Mouse (Mus musculus) cerebellum, postnatal 10 days (tissue): ENCODE measurements around the gene Mrpl58.
A peak's percentile ranks its signal among the peaks of the same experiment; 100 is the strongest.
"Not testable (repeated sequence)": the region's sequence is repeated elsewhere in the genome, so short reads cannot be mapped to it uniquely, and the experiment has no call there.

ENCODE experiments used
- DNase-seq, 2 experiments: peaks; one replicate each; pipeline ENCODE4 v3.0.0; 2021; ENCODE audit warnings: mixed read lengths in 2 of 2

Gene Mrpl58

DNA sequence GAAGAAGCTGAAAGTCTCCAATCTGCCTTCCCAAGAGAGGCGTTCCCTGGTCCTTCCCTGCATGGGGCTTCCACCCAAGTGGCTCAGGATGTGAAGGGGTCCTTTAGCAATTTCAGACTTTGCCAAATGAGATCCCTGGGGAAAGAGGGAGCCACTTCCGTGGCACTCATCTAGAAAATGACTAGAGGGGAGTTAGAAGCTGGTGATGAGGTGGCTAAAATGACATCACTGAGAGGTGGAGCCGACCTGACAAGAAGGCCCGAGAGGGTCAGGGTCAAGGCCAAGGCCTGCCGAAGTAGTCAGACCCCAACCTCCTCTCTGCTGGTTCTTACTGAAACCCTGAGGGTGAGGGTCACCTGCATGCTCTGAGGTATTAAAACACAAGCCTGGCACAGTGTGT is 20.7 kb upstream of the Mrpl58 start:
- peak in 1 of 2 experiments; percentile 49 for DNase-seq

DNA sequence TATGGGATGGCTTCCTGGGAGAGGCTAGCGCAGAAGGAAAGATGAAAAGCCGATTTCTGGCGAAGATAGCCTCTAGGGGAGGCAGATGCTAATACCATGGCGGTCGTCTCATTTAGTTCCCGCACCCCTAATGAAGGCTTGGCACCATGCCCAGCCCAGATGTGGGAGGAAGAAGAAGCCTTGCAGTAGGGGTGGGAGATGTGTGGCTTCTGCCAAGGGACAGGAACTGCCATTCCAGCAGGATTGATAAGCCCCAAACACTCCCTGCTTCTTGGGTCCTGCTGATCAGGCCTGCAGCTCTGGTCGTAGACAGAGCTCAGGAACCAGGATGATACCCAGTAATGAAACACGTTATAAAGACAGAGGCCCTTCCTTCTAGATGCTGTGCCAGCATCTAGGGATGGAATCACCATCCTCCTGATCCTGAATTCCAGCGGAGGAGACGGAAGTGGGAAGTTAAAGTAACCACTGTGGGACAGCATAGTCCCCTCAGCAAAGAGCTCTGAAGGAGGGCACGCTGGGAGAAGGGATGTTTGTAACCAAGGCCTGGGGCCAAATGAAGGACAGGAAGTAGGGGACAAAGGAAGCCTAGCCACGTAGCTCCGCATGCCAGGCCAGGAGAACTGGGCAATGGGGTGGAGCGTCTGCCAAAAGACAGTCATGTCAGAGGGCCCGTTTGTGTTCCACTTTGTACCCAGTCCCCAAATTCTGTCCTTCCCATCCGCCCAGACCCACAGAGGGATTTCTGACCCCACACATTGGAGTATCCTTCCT is 19.7 kb upstream of the Mrpl58 start:
- DNase-seq: peak; percentile 54 to 67

DNA sequence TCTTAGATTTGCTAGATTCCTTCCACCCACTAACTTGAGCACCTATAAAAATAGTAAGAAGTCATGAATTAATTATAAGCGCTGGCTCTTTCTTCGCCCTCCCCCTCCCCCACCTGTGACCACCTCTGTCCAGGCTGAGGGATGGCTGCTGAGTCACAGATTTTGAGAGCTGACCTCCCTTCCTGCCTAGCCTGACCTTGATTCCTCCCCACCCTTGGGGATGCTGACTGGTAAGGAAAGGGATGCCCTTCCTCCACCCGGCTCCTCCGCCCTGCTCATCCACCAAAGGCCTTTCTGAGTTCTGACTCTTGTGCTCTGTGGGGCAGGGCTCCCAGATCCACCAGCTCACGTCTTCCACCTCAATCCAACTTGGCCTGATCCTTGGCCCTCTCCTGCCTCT is 19.0 kb upstream of the Mrpl58 start:
- peak in 1 of 2 experiments; percentile 25 for DNase-seq

DNA sequence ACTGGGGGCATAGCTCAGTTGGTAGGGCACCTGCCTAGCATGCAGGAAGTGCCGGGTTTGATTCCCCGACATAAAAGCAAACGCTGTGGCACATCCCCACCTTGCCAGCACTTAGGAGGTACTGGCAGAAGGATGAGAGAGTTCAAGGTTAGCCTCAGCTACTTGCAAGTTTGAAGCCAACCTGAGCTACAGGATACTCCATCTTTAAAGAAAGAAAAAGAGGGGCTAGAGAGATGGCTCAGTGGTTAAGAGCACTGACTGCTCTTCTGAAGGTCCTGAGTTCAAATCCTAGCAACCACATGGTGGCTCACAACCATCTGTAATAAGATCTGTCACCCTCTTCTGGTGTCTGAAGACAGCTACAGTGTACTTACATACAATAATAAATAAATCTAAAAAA is 16.7 kb upstream of the Mrpl58 start:
- DNase-seq: not testable (repeated sequence)

DNA sequence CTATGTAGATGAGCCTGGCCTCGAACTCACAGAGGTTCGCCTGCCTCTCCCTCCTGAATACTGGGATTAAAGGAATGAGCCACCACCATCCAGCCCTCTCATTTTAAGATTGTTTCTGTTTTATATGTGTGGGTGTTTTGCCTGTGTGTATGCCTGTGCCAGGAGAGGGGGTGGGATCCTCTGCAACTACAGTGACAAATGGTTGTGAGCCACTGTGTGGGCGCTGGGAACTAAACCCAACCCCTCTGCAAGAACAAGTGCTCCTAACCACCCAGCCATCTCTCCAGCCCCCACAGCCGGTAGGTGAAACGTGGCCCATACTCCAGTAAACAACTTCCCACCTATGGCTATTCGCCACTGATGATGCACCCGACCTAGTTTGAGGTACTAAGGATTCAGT is 12.2 kb upstream of the Mrpl58 start:
- no peak for DNase-seq

DNA sequence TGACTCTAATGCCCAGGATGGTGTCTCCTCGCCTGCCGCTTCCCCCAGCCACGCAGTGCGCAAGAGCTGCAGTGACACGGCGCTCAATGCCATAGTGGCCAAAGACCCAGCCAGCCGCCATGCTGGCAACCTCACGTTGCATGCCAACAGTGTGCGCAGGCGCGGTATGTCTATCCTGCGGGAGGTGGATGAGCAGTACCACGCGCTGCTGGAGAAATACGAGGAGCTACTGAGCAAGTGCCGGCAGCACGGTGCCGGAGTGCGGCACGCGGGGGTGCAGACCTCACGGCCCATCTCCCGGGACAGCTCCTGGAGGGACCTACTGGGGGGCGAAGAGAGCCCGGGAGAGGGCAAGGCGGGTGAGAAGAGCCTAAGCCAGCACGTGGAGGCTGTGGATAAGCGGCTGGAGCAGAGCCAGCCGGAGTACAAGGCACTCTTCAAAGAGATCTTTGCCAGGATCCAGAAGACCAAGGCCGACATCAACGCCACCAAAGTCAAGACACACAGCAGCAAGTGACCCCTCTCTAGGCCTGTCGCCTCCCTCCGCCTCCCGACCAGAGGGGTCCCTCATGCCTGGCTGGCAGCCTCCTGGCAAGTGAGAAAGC is 9.7 kb upstream of the Mrpl58 start:
- peak; percentile 82 to 85 for DNase-seq

DNA sequence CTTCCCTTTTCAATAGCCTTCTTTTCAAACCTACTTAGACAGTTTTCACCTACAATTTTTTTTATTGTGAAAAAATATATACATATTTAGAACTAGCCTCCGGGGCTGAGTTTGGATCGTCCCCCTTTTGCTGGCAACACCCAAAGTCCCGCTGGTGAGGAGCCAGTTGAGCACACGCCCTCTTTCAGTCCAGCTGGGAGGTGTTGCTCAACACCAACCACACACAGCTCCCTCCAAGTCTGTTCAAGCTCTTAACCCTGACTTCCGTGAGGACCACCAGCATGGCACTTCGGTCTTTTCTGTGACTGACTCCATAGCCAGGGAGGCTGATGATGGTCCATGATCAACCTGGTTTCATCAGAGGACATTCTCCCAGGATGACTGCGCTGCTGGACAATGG is 5.5 kb upstream of the Mrpl58 start:
- DNase-seq: no peak

DNA sequence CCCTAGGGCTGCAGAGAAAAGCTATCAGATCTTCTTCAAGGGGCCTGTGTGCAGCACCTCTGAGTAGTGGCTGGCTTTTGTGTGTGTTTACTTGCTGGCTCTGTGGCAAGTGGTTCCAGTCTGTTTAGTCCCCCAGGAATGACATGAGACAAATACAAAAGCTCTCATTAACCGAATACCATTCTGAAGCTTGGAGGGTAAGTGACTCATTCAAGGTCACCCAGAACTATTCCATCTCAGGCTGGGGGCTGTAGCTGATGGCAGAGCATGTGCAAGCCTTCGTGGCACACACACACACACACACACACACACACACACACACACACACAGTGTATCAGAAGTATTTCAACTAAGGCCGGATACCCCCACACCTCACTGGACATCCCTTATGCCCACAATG is 3.4 kb upstream of the Mrpl58 start:
- DNase-seq: peak in 1 of 2 experiments; percentile 38

DNA sequence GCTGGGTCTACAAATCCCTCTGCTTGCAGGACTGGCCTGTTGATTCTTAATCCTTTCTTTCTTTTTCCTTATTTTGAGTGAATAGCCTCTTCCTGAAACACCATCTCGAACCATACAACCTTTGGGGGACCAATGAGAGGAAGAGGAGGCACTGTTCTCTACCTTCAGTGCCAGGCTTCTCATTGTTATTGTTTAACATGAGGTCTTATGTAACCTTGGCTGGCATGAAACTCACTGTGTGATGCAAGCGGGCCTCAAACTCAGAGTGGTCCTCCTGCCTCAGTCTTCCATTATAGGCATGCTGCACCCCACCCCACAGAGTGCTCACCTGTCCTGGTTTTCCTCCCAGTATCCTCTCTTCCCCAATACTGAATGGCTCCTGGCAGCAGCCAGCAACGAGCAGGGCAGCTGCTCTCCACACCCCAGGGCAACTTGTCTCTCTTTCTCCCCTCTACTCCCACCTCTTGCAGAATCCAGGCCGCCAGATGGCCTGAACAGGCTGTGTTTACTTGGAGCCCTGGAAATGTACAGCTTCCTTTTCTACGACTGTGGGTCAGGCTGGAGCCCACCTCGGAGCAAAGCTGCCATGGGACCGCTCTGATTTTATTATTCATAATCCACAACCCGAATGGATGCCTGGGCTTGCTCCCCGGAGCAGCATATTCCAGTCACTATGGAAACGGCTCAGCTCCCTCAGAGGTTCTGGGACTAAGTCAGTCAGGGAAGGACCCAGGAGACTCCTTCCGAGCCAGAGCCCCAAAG is 2.7 kb upstream of the Mrpl58 start:
- peak; percentile 85 to 86 for DNase-seq

DNA sequence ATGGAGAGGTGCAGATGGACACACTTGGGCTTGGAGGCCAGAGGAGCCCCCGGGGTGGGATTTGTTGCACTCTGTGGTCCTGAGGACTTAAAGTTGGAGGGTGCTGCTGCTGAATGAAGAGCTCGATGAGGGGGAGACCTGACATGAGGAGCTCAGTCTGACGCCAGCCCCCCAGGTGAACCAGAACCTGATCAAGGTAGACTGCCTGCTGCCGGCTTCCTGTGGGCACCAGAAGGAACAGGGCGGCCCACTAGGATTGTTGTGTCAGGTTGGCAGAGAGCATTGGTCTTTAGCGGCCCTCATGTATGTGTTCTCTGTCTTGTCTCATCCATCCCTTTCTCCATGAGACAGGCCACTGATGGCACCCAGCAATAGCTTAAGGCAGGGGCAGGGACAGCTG is 2.2 kb downstream of the Mrpl58 start:
- DNase-seq: no peak

DNA sequence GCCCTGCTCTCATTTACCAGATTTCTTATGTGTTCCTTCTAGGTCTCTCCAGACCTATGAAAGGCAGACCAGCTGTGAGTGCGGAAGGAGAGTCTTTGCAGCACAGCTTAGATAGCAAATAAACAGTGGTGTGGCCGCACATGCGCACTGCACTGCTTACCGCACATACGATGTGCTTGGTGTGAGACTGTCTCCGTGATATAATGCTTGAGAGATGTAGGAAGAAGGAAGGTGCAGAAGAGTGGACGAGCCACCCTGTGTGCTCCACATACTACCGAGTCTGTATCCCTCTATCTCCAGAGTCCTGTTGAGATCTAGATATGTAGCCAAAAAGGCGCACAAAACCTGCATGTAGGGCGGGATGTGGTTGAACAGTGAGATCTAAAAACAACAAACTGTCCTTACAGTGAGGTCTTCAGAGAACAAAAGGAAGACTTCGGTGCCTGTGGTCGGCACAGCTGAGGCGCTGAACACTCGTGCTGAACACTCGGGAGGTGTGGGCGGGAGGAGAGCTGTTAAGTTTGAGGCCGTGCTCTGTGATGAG is 3.4 kb downstream of the Mrpl58 start:
- DNase-seq: no peak

DNA sequence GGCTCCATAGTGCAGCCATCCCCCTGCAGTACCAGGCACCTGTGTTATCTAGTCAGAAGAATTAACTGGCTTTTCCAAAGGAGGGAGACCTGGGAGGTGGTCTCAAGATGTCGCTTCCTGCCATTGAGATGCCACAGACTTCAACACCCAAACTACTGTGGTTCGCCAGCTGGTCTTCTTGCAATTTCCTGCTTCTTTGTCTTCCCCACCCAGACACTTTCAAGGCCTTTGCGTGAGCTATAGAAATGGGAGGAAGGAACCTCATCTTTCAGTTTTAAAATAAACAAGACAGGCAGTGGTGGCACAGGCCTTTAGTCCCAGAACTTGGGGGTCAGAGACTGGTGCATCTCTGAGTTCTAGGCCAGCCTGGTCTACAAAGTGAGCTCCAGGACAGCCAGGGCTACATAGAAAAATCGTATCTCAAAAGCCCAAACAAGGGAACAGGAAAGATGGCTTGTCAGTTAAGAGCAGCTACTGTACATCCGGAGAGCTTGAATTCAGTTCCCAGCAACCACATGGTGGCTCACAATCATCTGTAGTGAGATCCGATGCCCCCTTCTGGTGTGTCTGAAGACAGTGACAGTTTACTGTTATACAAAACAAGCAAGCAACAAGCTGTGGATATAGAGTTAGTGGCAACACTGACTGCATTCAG is 4.8 kb downstream of the Mrpl58 start:
- no peak for DNase-seq

DNA sequence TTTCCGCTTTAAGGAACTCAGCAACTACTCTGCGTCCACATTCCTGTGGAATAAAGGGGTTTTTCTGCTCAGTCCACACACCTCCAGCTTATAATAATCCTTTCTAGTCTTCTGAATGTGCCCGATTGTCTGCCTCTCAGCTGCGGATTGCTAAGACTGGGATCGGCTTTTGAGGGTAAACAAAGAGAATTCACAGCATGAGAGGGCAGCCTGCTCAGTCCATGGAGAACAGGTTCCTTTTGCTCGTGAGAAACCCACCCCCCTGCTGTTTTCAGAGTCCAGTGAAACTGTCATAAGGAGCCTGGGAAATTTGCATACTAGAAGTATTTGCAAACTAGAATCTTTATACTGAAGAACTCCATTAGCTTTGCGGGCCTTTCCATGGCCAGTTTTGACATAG is 6.0 kb downstream of the Mrpl58 start:
- DNase-seq: no peak

DNA sequence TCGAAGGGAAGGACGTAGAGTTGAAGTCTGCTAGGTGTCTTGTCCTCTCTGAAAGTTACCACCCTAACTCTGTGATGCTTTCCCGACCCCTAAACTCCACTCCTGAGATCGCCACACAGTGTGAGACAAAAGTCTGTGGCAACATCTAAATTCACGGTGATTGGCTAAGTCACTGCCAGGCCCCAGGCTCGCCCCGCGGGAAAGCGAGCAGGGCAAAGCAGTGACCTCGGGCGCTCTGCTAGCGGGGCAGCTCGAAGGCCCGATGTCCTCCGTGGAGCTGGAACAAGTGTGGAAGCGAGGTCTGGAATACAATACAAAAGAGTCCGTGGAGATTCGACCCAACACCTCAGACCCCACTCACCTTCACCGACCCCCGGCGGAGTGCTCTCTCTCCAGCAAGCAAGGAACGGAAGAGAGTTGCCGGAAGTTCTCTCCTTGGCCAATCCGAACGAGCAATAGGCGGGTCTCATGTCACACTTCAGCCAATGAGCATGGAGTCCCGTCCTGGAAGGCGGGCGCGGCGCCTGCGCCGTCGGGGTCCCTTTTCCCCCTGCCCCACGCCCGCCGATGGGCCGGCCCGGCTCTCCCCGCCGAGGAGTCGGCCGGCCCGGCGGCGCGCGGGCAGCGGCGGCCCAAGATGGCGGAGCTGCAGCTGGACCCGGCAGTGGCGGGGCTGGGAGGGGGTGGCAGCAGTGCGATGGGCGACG is 16.1 kb downstream of the Mrpl58 start, which contains the start of the genes Atp5h and Kctd2:
TSS of gene Atp5h (minus strand) at position 432 of the 707 bp plus-strand sequence.
TSS of gene Kctd2 (plus strand) at position 598 of the 707 bp plus-strand sequence.
- DNase-seq: peak; percentile 98

DNA sequence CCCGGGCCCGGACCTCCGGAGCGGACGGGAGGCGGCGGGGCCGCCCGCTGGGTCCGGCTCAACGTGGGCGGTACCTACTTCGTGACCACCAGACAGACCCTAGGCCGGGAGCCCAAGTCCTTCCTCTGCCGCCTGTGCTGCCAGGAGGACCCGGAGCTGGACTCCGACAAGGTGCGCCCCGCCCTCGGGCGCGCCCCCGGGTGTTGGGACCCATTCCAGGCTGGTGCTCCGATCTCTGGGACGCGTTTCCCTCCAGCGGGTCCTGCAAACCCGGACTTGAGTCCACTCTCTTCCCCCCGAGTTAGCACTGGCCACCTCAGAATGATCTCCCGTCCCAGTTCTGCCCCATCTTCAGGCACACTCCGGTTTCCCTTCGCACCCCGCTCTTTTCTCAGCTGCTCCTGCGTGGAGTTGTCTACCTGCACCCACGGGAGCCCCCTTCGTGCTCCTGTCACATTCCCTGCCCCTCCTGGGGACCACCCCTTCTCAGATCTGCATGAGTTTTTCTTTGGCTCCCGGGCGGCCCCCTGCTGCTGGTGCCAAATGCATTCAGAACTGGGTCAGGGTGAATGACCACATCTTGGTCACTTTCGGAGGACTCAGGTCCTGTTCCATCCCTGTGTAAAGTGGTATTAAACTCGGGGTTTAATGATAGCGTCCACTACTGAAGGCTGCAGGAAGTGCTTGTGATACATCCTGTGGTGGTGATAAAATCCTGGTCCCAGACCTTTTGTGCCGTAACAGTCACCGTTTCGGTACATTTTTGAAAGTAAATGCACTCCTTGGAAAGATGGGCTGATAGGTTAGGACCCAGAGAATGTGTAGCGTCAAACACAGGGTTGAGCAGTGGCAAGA is 17.0 kb downstream of the Mrpl58 start:
- peak; percentile 86 for DNase-seq

DNA sequence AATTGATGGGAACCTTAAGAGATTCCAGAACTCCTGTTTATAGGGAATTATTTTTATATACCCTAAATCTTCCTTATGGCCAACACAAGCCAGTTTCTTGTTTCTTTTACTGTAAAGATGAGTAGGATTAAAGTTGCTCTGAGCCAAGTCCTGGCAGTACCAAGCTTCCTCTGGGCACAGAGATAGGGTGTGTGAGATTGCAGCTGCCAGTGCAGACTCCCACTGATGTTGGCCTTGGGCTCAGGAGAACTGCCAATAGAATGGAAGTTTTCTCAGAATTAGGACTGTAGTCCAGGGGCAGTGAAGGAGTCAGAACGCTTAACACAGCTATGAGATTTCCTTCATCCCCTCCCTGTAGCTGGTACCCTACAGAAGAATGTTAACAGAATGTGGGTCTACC is 17.8 kb downstream of the Mrpl58 start:
- DNase-seq: peak; percentile 65 to 66

DNA sequence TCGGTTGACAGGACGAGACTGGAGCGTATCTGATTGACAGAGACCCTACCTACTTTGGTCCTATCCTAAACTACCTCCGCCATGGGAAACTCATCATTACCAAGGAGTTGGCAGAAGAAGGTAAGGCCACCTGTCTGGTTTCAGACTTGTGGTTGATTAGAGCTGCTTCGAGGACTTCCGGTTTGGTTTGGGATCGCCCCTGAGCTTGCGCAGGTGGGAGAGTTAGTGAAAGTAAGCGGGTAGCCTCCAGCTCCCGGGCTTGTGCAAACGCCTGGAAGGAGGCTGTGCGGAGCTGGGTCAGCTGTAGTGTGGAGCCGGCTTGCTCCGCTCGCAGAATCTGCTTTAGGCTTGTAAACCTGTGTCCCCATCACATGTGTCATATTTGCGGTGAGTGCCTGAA is 18.4 kb downstream of the Mrpl58 start:
- DNase-seq: no peak

DNA sequence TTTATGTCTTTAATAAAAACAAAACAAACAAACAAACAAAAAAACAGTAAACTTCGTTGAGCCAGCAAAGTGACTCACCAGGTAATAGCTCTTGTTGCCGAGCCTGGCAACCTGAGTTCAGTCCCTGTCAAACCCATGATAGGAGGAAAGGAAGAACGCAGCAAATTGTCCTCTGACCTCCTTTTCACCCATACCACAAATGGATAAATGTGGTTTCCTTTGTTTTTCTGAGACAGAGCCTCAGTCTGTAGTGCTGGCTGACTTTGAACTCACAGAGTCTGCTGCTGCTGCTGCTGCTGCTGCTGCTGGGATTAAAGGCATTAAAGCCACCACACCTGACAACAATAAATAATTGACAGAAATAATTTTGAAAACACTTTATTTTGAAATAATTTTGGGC is 19.5 kb downstream of the Mrpl58 start:
- DNase-seq: no peak

DNA sequence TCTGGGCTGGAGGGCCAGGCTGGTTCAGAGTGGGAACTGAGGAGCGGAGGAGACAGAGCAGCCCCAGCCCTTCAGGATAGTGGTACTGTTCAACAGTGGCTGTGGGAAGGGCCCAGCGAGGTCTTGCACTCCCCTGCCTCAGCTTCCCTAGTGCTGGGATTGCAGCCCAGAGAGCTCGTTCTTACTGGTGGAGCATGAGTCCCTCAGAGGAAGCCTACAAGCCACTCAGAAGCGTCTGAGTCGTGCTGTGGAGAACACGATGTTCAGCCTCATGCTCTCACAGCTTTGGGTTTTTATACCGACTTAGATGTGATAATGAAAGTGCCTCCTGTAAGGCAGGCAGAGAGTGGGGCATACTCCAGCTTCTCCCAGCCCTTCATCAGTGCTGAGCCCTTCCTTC is 21.1 kb downstream of the Mrpl58 start:
- DNase-seq: no peak

DNA sequence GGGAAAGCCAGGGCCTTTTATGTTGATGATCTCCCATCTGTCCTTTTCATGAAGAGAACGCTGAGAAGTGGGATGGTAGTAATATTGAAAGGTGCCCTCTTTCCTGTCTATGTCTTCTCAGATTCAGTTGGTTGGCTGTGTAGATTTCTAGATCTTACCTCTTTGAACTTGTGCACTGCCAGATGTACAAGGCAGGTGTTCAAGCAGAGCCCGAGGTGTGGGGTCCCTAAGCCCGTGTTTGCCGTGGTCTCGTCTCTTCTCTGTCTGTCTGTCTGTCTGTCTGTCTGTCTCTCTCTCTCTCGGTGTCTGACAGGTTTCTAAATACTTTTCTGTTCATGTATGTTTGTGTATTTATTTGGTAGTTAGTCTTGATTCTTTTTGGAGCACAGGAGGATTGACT is 22.1 kb downstream of the Mrpl58 start:
- DNase-seq: no peak
